Mouse (Mus musculus) MEL (cell line): ENCODE measurements around the gene Unc5b.

Experiments
- BHLHE40 ChIP-seq: IDR thresholded peaks from 2 replicates; pipeline ENCODE4 v1.6.1; 2012; ENCODE audit warnings: low read depth, mild to moderate bottlenecking, inconsistent platforms, low read length, improper control_type of control experiment, borderline replicate concordance
- KAT2A ChIP-seq: conservative IDR thresholded peaks from 2 replicates; pipeline ENCODE4 v1.6.1; 2012; ENCODE audit warnings: low read depth, low read length, improper control_type of control experiment, inconsistent platforms
- POLR2A ChIP-seq, 2 experiments: IDR thresholded peaks; 2 replicates each; pipeline ENCODE4 v1.6.1; 2011 to 2012; ENCODE audit warnings: low read length in 2 of 2, mild to moderate bottlenecking in 2 of 2, control low read depth in 1 of 2, improper control_type of control experiment in 1 of 2, low read depth in 1 of 2, moderate library complexity in 1 of 2; ENCODE audit not compliant: control insufficient read depth in 1 of 2, insufficient read depth in 1 of 2, poor library complexity in 1 of 2
- POLR2AphosphoS5 ChIP-seq: IDR thresholded peaks from 2 replicates; pipeline ENCODE4 v1.6.1; 2012; ENCODE audit warnings: low read depth, borderline replicate concordance, mild to moderate bottlenecking, inconsistent platforms, low read length, moderate library complexity, mixed read lengths
- RCOR1 ChIP-seq: IDR thresholded peaks from 2 replicates; pipeline ENCODE4 v1.6.1; 2012; ENCODE audit warnings: low read depth, mild to moderate bottlenecking, inconsistent platforms, low read length, improper control_type of control experiment

DNA sequence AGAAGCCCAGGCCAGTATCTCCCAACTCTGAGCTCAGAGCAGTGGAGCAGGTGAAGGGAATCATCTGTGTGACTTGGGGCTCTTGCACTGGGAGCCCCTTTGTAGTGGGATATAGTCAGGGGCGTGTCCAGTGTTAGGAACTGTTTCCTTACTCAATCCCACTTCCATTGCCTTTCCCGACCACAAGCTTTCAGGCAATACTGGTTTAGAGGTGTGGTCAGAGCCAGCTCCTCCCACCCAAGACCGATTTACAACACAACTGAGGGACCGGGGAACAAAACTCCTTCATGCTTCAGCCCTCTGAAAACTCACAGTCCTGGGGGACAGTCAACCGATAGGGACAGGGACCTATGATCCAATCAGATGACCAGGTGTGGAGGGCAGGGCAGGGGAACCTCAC is 110.9 kb downstream of the Unc5b start:
- TF ChIP-seq POLR2A (IDR thresholded peaks at IDR 0.05; ENCODE audit: control insufficient read depth in 1 of 2, insufficient read depth in 1 of 2, low read depth in 1 of 2, low read length in 2 of 2, poor library complexity in 1 of 2) (no peak), RCOR1 (no peak), BHLHE40 (no peak), POLR2AphosphoS5 (no peak), KAT2A (no peak)
